Mouse (Mus musculus): Measurements from ENCODE around the gene Dclre1a.
"Not testable (repeated sequence)": the region's sequence is repeated elsewhere in the genome, so short reads cannot be mapped to it uniquely, and the experiment has no call there.

Gene Dclre1a

GRCm38 (mm10) chr19:56548230-56549032 lies 409 bp upstream of the Dclre1a start, which contains the start of gene Nhlrc2:
Gene Nhlrc2, plus strand, starts transcription at chr19:56548261.
- in situ Hi-C loops (cut with MboI), result no loop called here

- in situ Hi-C loops (cut with MboI), result no loop called here
Measured at GRCm38 (mm10) chr19:56546031-56546430, 2.0 kb downstream of the Dclre1a start.

GRCm38 (mm10) chr19:56544681-56545388 lies 3.2 kb downstream of the Dclre1a start:
- in situ Hi-C loops (cut with MboI), result no loop called here

GRCm38 (mm10) chr19:56543320-56543719 lies 4.7 kb downstream of the Dclre1a start:
- in situ Hi-C loops (cut with MboI), result no loop called here

GRCm38 (mm10) chr19:56535765-56536164 lies 12.3 kb downstream of the Dclre1a start:
- in situ Hi-C loops (cut with MboI), result no loop called here

- in situ Hi-C loops (cut with MboI), result no loop called here
Measured at GRCm38 (mm10) chr19:56535064-56535463, 13.0 kb downstream of the Dclre1a start.

GRCm38 (mm10) chr19:56534337-56534736 lies 13.7 kb downstream of the Dclre1a start:
- in situ Hi-C loops (cut with MboI), result no loop called here

GRCm38 (mm10) chr19:56533291-56534071 lies 14.5 kb downstream of the Dclre1a start:
- in situ Hi-C loops (cut with MboI), result no loop called here

GRCm38 (mm10) chr19:56531251-56531650 lies 16.8 kb downstream of the Dclre1a start:
- in situ Hi-C loops (cut with MboI), result no loop called here

- in situ Hi-C loops (cut with MboI), result not testable (repeated sequence)
Measured at GRCm38 (mm10) chr19:56530529-56530928, 17.5 kb downstream of the Dclre1a start.

GRCm38 (mm10) chr19:56519408-56519807 lies 28.6 kb downstream of the Dclre1a start:
- in situ Hi-C loops (cut with MboI), result not testable (repeated sequence)

- in situ Hi-C loops (cut with MboI), result not testable (repeated sequence)
Measured at GRCm38 (mm10) chr19:56513527-56513926, 34.5 kb downstream of the Dclre1a start.

- in situ Hi-C loops (cut with MboI), result not testable (repeated sequence)
Measured at GRCm38 (mm10) chr19:56511207-56511606, 36.8 kb downstream of the Dclre1a start.

- in situ Hi-C loops (cut with MboI), result not testable (repeated sequence)
Measured at GRCm38 (mm10) chr19:56503525-56503924, 44.5 kb downstream of the Dclre1a start.

GRCm38 (mm10) chr19:56503069-56503468 lies 45.0 kb downstream of the Dclre1a start:
- in situ Hi-C loops (cut with MboI), result not testable (repeated sequence)

- in situ Hi-C loops (cut with MboI), result not testable (repeated sequence)
Measured at GRCm38 (mm10) chr19:56494157-56494556, 53.9 kb downstream of the Dclre1a start.

- in situ Hi-C loops (cut with MboI), result no loop called here
Measured at GRCm38 (mm10) chr19:56489601-56490000, 58.4 kb downstream of the Dclre1a start.

- in situ Hi-C loops (cut with MboI), result no loop called here
Measured at GRCm38 (mm10) chr19:56487339-56487738, 60.7 kb downstream of the Dclre1a start.

GRCm38 (mm10) chr19:56486926-56487325 lies 61.1 kb downstream of the Dclre1a start:
- in situ Hi-C loops (cut with MboI), result no loop called here

- in situ Hi-C loops (cut with MboI), result no loop called here
Measured at GRCm38 (mm10) chr19:56485376-56486271, 62.4 kb downstream of the Dclre1a start.
